Mouse (Mus musculus): ENCODE data around the gene Zfp652.

DNA sequence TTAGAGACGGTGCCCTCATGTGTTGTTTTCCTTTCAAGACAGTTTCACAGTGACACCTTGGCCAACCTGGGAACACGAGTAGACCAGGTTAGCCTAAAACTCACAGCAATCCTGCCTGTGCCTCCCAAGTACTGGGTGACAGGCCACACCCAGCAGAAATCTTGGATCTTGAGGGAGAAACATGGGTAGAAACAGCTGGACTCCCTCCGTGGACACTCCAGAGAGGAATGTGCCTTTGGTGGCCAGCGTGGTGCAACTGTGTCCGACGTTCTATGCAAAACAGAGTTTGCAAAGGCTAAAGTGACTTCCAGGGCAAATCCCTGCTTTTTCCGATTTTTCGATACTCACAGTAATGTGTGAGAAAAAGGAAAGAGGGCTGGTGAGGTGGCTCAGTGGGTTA lies 68.0 kb downstream of the Zfp652 start:
- no peak for TF ChIP-seq CTCF (IDR thresholded peaks at IDR 0.05)
- no peak for TF ChIP-seq POLR2A (IDR thresholded peaks at IDR 0.05; ENCODE audit: insufficient read depth, low read depth, low read length)
- TF ChIP-seq EP300 (IDR thresholded peaks at IDR 0.05; ENCODE audit: insufficient read depth, low read depth, low read length), result no peak

Data from heart, adult 2 months (tissue).